Mouse (Mus musculus): Measurements from ENCODE around the gene Ebf1. TPM values are rescaled to one million over a fixed set of nuclear protein-coding genes. Genes with fewer than 3 reads are reported as not detected.

Gene Ebf1
- polyA plus RNA-seq, 1 experiment: 26.6 TPM

DNA sequence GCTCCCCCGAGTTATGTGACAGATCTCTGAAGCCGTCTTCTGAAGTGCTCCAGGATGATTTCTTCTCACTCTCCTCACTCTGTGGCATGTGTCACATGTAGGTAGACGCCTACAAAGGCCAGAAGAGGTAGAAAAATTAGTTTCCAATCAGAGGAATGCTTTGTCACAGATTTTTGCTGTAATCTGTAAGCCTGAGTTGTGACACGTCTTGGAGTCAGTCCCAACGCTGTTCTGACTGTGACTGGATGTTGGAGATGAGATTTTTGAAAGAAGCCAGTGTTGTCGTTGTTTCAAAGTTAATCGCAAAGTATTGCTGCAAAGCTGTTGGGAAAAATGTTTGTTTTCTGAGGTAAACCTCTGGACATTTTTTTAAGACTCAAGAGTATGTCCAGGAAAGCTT is 139.2 kb downstream of the Ebf1 start:
- Histone ChIP-seq H3K4me3 (ENCODE audit: extremely low read depth, insufficient read depth, insufficient read length) (no peak overlapping the region), H3K27ac (ENCODE audit: insufficient read depth, low read length) (no peak overlapping the region), H3K4me1 (ENCODE audit: control insufficient read depth, insufficient read depth, insufficient read length) (peaks cover 6% of the 10 kb centered on the region; the same call in 1 of the 2 replicates), H3K36me3 (ENCODE audit: control insufficient read depth, insufficient read depth, low read length) (no peaks in the 10 kb centered on the region), H3K27me3 (ENCODE audit: control insufficient read depth, insufficient read depth, low read length) (no peaks in the 10 kb centered on the region)
- 83% methylated on average over 7 of the region's 7 CpGs for WGBS
- no peak for TF ChIP-seq POLR2A (IDR thresholded peaks at IDR 0.05; ENCODE audit: low read depth, low read length)
- no peak for TF ChIP-seq CTCF (IDR thresholded peaks at IDR 0.05; ENCODE audit: extremely low read depth, insufficient read depth, insufficient read length, insufficient replicate concordance)
- no peak for DNase-seq (ENCODE audit: low read depth in 1 of 2, low spot score in 2 of 2)

DNA sequence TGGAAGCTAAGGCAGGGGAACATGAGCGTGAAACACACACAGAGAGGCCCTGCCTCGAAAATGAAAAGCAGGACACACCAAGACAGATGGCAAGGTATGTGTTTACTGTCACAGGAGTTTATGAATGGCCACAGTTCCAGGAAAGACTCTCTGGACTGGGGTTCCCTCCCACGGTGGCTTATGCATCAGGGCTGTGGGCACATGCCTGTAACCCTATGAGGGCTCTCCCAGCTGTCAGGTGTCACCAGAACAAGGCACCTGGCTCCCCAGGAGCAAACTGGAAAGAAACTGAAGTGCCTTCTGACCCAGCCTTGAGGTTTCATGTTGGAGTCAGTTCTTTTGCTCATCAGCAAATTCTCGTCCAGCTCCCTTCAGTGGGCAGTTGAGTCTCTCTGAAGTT is 141.7 kb downstream of the Ebf1 start:
- WGBS: 63% methylated on average over 4 of the region's 4 CpGs
- no peak for DNase-seq (ENCODE audit: low read depth in 1 of 2, low spot score in 2 of 2)
- Histone ChIP-seq H3K4me1 (ENCODE audit: control insufficient read depth, insufficient read depth, insufficient read length) (peaks cover 13% of the 10 kb centered on the region), H3K4me3 (ENCODE audit: extremely low read depth, insufficient read depth, insufficient read length) (no peak overlapping the region), H3K36me3 (ENCODE audit: control insufficient read depth, insufficient read depth, low read length) (no peaks in the 10 kb centered on the region), H3K27me3 (ENCODE audit: control insufficient read depth, insufficient read depth, low read length) (no peaks in the 10 kb centered on the region), H3K27ac (ENCODE audit: insufficient read depth, low read length) (no peak overlapping the region)
- no peak for TF ChIP-seq POLR2A (IDR thresholded peaks at IDR 0.05; ENCODE audit: low read depth, low read length)
- TF ChIP-seq CTCF (IDR thresholded peaks at IDR 0.05; ENCODE audit: extremely low read depth, insufficient read depth, insufficient read length, insufficient replicate concordance): no peak

DNA sequence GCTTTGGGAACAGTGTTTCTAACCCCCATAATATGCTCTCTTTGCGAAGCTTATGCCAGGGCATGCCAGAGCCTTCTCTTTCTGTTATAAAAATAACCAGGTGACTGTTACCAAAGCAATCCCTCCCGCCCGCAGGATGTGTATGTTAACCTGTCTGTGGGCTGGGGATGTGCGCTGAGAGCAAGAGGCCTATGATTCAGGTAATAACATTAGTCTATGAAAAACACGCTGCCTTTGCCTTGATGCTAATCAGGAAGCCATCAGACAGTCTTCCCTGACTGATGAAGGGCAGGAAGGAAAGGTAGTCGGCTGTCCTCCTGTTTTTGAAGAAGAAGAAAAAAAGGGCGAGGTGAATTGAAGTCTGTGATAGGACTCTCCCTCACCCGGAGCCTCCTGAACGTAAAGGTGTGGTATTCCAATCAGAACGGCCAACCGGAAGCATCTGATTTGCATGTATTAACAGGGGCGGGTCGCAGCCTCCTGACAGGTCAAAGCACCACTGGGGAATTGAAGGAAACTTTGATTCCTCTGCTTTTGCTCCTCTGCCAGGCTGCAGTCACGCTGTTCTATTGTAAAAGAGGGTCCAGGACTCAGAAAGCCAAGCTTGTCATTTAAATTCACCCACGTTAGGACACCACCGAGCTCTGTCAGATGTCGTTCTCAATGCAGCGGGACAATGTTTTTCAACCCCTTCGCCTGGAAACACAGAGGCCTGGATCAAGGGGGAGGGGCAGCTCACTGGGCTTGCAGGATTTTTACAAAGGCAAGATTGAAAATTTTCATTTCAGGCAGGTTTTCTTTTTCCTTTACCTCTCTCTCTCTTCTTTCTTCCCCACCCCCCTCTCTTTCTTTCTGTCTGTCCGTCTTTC is 144.2 kb downstream of the Ebf1 start:
- Histone ChIP-seq H3K36me3 (ENCODE audit: control insufficient read depth, insufficient read depth, low read length) (no peaks in the 10 kb centered on the region), H3K4me1 (ENCODE audit: control insufficient read depth, insufficient read depth, insufficient read length) (peaks cover 24% of the 10 kb centered on the region), H3K27me3 (ENCODE audit: control insufficient read depth, insufficient read depth, low read length) (no peaks in the 10 kb centered on the region), H3K4me3 (ENCODE audit: extremely low read depth, insufficient read depth, insufficient read length) (no peak overlapping the region), H3K27ac (ENCODE audit: insufficient read depth, low read length) (peak overlapping the region; percentile 80)
- no peak for TF ChIP-seq CTCF (IDR thresholded peaks at IDR 0.05; ENCODE audit: extremely low read depth, insufficient read depth, insufficient read length, insufficient replicate concordance)
- TF ChIP-seq POLR2A (IDR thresholded peaks at IDR 0.05; ENCODE audit: low read depth, low read length): no peak
- WGBS: 47% methylated on average over 20 of the region's 20 CpGs
- peak in 1 of 2 experiments; percentile 49 for DNase-seq (ENCODE audit: low read depth in 1 of 2, low spot score in 2 of 2)

DNA sequence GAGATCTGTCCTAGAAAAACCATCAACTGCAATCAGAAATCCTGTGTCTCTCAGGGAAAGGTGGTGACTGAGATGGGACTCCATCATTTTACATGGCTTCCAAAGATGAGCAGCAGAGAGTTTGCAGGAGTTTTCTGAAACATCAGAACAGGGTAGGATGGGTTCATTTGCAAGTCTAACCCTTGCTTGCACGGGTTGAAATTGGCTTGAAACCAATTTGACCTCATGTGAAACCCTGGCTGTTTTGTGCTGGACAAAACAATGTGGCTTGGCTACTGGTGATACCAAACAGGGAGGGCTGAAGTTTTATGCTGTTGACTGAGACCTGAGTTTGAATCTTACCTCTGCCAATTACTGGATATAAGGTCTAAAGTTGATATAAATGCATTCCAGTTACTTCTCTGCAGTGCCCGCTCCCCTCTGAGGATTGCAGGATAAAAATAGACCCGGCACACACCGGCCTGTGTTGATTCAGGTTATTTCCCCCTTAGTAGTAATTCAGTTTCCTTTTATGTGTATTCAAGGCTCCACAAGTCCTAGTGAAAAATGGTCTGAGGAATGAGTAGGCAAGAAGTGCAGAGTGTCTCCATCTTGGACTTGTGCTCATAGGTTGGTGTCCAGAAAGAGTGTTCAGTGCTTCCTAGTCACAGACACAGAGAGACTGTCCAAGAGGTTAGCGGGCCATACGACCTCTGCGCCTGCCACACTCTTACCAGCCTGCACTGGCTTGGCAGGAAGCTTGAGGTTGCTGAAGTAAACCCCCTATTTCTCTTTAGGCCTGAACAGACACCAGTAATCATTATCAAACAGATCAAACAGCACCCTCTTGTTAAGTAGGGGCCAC is 147.1 kb downstream of the Ebf1 start:
- Histone ChIP-seq H3K27me3 (ENCODE audit: control insufficient read depth, insufficient read depth, low read length) (no peaks in the 10 kb centered on the region), H3K36me3 (ENCODE audit: control insufficient read depth, insufficient read depth, low read length) (no peaks in the 10 kb centered on the region), H3K4me1 (ENCODE audit: control insufficient read depth, insufficient read depth, insufficient read length) (peaks cover 34% of the 10 kb centered on the region), H3K4me3 (ENCODE audit: extremely low read depth, insufficient read depth, insufficient read length) (0 out of 2 replicates have a peak overlapping the region, but pooled peaks have one; percentile 12), H3K27ac (ENCODE audit: insufficient read depth, low read length) (peak overlapping the region; percentile 97)
- TF ChIP-seq POLR2A (IDR thresholded peaks at IDR 0.05; ENCODE audit: low read depth, low read length) (peak; percentile 40; the same call in 1 of the 2 replicates), CTCF (IDR thresholded peaks at IDR 0.05; ENCODE audit: extremely low read depth, insufficient read depth, insufficient read length, insufficient replicate concordance) (no peak)
- peak; percentile 36 to 56 for DNase-seq (ENCODE audit: low read depth in 1 of 2, low spot score in 2 of 2)
- WGBS: 18% methylated on average over 7 of the region's 7 CpGs

DNA sequence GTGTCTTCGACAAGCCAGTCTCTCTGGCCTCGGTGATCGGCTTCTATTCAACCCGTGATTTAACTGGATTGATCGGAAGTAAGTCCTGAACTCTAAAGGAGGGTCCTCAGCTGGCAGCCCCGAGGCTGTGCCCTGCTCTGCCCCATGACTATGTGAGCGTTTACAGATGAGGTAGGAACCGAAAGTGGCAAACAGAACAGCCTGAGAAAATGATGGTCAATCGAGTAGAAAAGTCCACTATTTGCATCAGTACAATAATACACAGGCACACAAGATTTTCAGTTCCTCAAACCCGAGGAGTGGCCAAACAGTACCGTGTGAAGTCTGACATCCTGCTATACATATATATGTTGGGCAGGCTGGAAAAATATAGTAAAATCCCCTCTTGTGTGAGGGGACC is 147.9 kb downstream of the Ebf1 start:
- Histone ChIP-seq H3K4me3 (ENCODE audit: extremely low read depth, insufficient read depth, insufficient read length) (no peak overlapping the region), H3K4me1 (ENCODE audit: control insufficient read depth, insufficient read depth, insufficient read length) (peaks cover 33% of the 10 kb centered on the region), H3K27me3 (ENCODE audit: control insufficient read depth, insufficient read depth, low read length) (no peaks in the 10 kb centered on the region), H3K36me3 (ENCODE audit: control insufficient read depth, insufficient read depth, low read length) (no peaks in the 10 kb centered on the region), H3K27ac (ENCODE audit: insufficient read depth, low read length) (peak overlapping the region; percentile 97)
- peak; percentile 21; the same call in 1 of the 2 replicates for TF ChIP-seq POLR2A (IDR thresholded peaks at IDR 0.05; ENCODE audit: low read depth, low read length)
- no peak for TF ChIP-seq CTCF (IDR thresholded peaks at IDR 0.05; ENCODE audit: extremely low read depth, insufficient read depth, insufficient read length, insufficient replicate concordance)
- WGBS: 47% methylated on average over 11 of the region's 11 CpGs
- peak; percentile 63 to 76 for DNase-seq (ENCODE audit: low read depth in 1 of 2, low spot score in 2 of 2)

DNA sequence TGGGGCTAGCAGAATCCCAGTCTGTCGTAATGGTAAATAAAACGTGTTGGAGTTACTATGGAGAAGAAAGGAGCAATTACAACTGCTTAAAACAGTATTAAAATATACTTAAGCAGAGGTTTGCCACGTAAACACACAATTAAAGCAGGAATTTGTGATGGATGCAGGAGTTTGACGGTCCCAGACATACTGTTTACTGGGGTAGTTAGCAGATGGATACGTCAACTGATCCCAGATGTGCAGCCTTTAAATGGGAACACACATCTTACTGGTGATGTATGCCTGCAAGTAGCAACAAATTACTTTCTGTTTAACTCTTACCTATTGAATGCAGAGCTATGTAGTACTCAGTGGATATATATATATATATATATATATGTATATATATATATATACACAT is 149.1 kb downstream of the Ebf1 start:
- no peak for TF ChIP-seq CTCF (IDR thresholded peaks at IDR 0.05; ENCODE audit: extremely low read depth, insufficient read depth, insufficient read length, insufficient replicate concordance)
- no peak for TF ChIP-seq POLR2A (IDR thresholded peaks at IDR 0.05; ENCODE audit: low read depth, low read length)
- DNase-seq (ENCODE audit: low read depth in 1 of 2, low spot score in 2 of 2): no peak
- no peak overlapping the region for H3K4me3 ChIP-seq (ENCODE audit: extremely low read depth, insufficient read depth, insufficient read length)
- H3K27me3 ChIP-seq (ENCODE audit: control insufficient read depth, insufficient read depth, low read length): no peaks in the 10 kb centered on the region
- WGBS: 84% methylated on average over 5 of the region's 5 CpGs
- H3K4me1 ChIP-seq (ENCODE audit: control insufficient read depth, insufficient read depth, insufficient read length): peaks cover 29% of the 10 kb centered on the region
- no peaks in the 10 kb centered on the region for H3K36me3 ChIP-seq (ENCODE audit: control insufficient read depth, insufficient read depth, low read length)
- peak overlapping the region; percentile 52 for H3K27ac ChIP-seq (ENCODE audit: insufficient read depth, low read length)
